Mouse (Mus musculus) ES-E14 (cell line): Measurements from ENCODE around the gene Fcgr4.
"Not testable (repeated sequence)": the region's sequence is repeated elsewhere in the genome, so short reads cannot be mapped to it uniquely, and the experiment has no call there.

ENCODE experiments used
- CHD2 ChIP-seq: IDR thresholded peaks from 2 replicates; pipeline ENCODE4 v1.6.1; 2014; ENCODE audit warnings: mild to moderate bottlenecking, low read depth, low read length, inconsistent platforms
- HCFC1 ChIP-seq: IDR thresholded peaks from 2 replicates; pipeline ENCODE4 v1.6.1; 2012; ENCODE audit warnings: low read length, inconsistent platforms, borderline replicate concordance; ENCODE audit not compliant: insufficient read depth
- MAFK ChIP-seq: IDR thresholded peaks from 2 replicates; pipeline ENCODE4 v1.6.1; 2014; ENCODE audit warnings: mild to moderate bottlenecking, low read depth, low read length, inconsistent platforms; ENCODE audit not compliant: insufficient read depth
- ZC3H11A ChIP-seq: IDR thresholded peaks from 2 replicates; pipeline ENCODE4 v1.6.1; 2012; ENCODE audit warnings: low read depth, mild to moderate bottlenecking, inconsistent platforms, low read length, borderline replicate concordance

DNA sequence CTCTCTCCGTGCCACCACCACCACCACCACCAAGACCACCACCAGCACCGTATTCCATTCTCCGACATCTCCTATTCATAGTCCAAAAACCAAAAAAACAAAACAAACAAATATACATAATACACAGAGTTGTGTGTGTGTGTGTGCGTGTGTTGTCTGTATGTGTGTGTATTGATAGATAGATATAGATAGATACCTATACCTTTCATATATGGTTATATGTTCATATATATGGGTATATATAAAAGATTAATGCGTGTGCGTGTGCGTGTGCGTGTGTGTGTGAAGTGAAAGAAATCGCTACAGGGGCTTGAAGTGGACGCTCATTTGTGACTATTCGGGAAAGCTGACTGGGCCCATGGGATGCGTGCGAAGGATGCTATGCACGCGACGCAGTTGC is 52.2 kb downstream of the Fcgr4 start:
- not testable (repeated sequence) for TF ChIP-seq CHD2, HCFC1, MAFK, ZC3H11A
